16 mouse cellular contexts compared by ENCODE assay signal in the genomic region with DNA sequence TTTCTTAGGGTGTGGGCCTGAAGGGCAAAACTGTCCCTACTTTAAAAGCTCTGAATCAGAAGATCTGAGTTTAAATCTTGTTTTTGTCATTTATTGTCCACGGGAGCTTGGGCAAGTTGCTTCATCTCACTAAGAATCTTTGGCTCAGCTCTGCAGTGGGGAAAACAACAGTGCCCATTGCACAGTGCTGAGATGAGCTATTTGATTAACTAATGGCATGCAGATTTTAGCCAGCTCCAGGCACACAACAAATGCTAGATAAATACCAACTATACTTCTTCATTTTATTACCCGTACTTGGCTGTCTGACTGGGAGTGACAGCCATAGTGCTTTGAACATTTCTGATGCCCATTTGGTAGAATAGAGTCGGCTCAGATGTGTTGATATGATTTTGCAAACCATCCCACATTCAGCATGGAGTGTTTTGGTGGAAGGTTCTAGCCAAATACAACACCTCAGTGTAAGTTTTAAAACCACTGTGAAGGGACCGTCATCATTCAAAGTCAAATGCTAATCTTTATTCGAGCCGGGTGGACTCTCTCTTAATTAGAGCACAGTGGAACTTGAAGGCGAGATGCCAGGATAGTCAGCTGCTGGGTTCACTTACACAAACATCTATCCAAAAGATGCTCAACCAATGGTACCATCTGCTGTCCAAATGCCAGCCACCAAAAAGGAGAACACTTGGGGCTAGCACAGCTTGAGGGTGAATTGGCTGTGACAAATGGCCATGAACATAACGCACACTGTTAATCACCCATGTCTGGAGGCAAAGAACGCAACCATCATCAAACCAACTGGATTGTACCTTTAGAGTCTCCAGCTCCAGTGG. TPM values are rescaled to one million over a fixed set of nuclear protein-coding genes. Genes with fewer than 3 reads are reported as not detected.
DNase-seq lines count a peak whose midpoint lies in the region; ATAC-seq lines count a peak whose summit lies in the region.
"Had no signal": no experiment of that assay in that cellular context is flagged by ENCODE, and none has a peak within 500 bp of the region (broad histone marks: within the 10 kb centered on the region; RNA-seq: fewer than 3 reads in every experiment).

No protein-coding gene starts in this region.

- no peaks in the 10 kb centered on the region for H3K27me3 ChIP-seq in hindbrain, embryonic 13.5 days
- no peaks in the 10 kb centered on the region for H3K27me3 ChIP-seq in hindbrain, embryonic 11.5 days (ENCODE audit: control insufficient read depth, insufficient read depth, low read length)
- H3K27me3 ChIP-seq: limb, embryonic 12.5 days had no signal

- no peak overlapping the region for H3K9ac ChIP-seq in hindbrain, embryonic 13.5 days
- H3K9ac ChIP-seq in hindbrain, embryonic 11.5 days (ENCODE audit: low read depth, low read length): no peak overlapping the region
- H3K9ac ChIP-seq: limb, embryonic 12.5 days had no signal

- peak; percentile 28; the same call in 1 of the 2 replicates for ATAC-seq in hindbrain, embryonic 13.5 days (ENCODE audit: low FRiP score)
- ATAC-seq in hindbrain, embryonic 11.5 days (ENCODE audit: low FRiP score): no peak

- DNase-seq in hindbrain, embryonic 11.5 days (ENCODE audit: low spot score): no peak
- DNase-seq in adipocyte (ENCODE audit: low spot score): peak; percentile 29
- DNase-seq in cerebellum, adult 18-20 months: peak; percentile 30 to 39
- peak; percentile 39 to 72 for DNase-seq in layer of hippocampus, adult 18-20 months (ENCODE audit: low spot score in 2 of 2)
- DNase-seq in spleen, postnatal 10 days (ENCODE audit: low spot score in 2 of 2): no peak
- DNase-seq in kidney, postnatal 36 days: no peak
- no peak for DNase-seq in lung, postnatal 10 days
- DNase-seq: adrenal gland, postnatal 36 days; gastrocnemius, adult 2 months; kidney, adult 2 months; lung, postnatal 36 days; midbrain, embryonic 14.5 days; right cerebral cortex, adult 18-20 months had no signal

- H3K4me1 ChIP-seq in hindbrain, embryonic 13.5 days (replicated peaks): peaks cover 22% of the 10 kb centered on the region; the same call in 1 of the 2 replicates
- no peaks in the 10 kb centered on the region for H3K4me1 ChIP-seq in hindbrain, embryonic 11.5 days (replicated peaks; ENCODE audit: control insufficient read depth, insufficient read depth, low read length)
- H3K4me1 ChIP-seq: limb, embryonic 12.5 days had no signal

- no peak overlapping the region for H3K27ac ChIP-seq in hindbrain, embryonic 13.5 days
- H3K27ac ChIP-seq in hindbrain, embryonic 11.5 days (ENCODE audit: low read depth, low read length): no peak overlapping the region
- H3K27ac ChIP-seq: gastrocnemius, adult 2 months; limb, embryonic 12.5 days had no signal

- WGBS in hindbrain, embryonic 13.5 days: 68% methylated on average over 9 of the region's 9 CpGs
- WGBS in hindbrain, embryonic 11.5 days: 89% methylated on average over 9 of the region's 9 CpGs

- H3K4me3 ChIP-seq in hindbrain, embryonic 13.5 days: no peak overlapping the region
- H3K4me3 ChIP-seq in hindbrain, embryonic 11.5 days (ENCODE audit: low read depth, low read length): no peak overlapping the region
- H3K4me3 ChIP-seq: gastrocnemius, adult 2 months; limb, embryonic 12.5 days had no signal

- peaks cover 46% of the 10 kb centered on the region for H3K36me3 ChIP-seq in hindbrain, embryonic 13.5 days
- H3K36me3 ChIP-seq in hindbrain, embryonic 11.5 days (ENCODE audit: control insufficient read depth, insufficient read depth, low read length): no peaks in the 10 kb centered on the region
- H3K36me3 ChIP-seq: G1E had no signal

- no peaks in the 10 kb centered on the region for H3K9me3 ChIP-seq in hindbrain, embryonic 13.5 days
- no peaks in the 10 kb centered on the region for H3K9me3 ChIP-seq in hindbrain, embryonic 11.5 days (ENCODE audit: control insufficient read depth, low read length)
- H3K9me3 ChIP-seq: limb, embryonic 12.5 days had no signal

- no peak overlapping the region for H3K4me2 ChIP-seq in hindbrain, embryonic 13.5 days
- no peak overlapping the region for H3K4me2 ChIP-seq in hindbrain, embryonic 11.5 days (replicated peaks; ENCODE audit: low read depth, low read length)
- H3K4me2 ChIP-seq: limb, embryonic 12.5 days had no signal

RNA-seq across cellular contexts. Expression of a gene that starts 50.9 kb away (rescaled TPM):
- 0.08 and 0.17 TPM in 2 replicates for polyA plus RNA-seq in hindbrain, embryonic 13.5 days (2015; fragmentation: Nextera tagmentation; extraction: Ambion mirVana)
- polyA plus RNA-seq in hindbrain, embryonic 11.5 days (2014; fragmentation: Nextera tagmentation; extraction: Ambion mirVana): 0.42 and 0.66 TPM in 2 replicates
- total RNA-seq in layer of hippocampus, adult 18-20 months (2021): not detected
- total RNA-seq: adrenal gland, postnatal 36 days had no signal
- polyA plus RNA-seq: G1E; midbrain, embryonic 14.5 days had no signal

Comparison
In these comparisons a context has a peak if more than half of its experiments do, and no peak if none do; other contexts are left out.
1. DNase-seq: peak in adipocyte (single experiment), cerebellum, adult 18-20 months (2 of 2) and layer of hippocampus, adult 18-20 months (2 of 2); none in hindbrain, embryonic 11.5 days (single experiment), spleen, postnatal 10 days (0 of 2), kidney, postnatal 36 days (0 of 2) and lung, postnatal 10 days (single experiment).